Mouse (Mus musculus) ES-Bruce4 (cell line): ENCODE data around the gene Nrxn3. TPM values are rescaled to one million over a fixed set of nuclear protein-coding genes. Genes with fewer than 3 reads are reported as not detected.

Experiments
- H3K27ac ChIP-seq: 2 replicates; pipeline ENCODE4 v1.5.1; 2012; ENCODE audit warnings: low read length, inconsistent platforms; ENCODE audit not compliant: insufficient read depth
- H3K27me3 ChIP-seq: 2 replicates; pipeline ENCODE4 v1.6.1; 2012; ENCODE audit warnings: mild to moderate bottlenecking, low read length, inconsistent platforms; ENCODE audit not compliant: control insufficient read depth, poor library complexity, insufficient read depth, severe bottlenecking
- H3K36me3 ChIP-seq: 2 replicates; pipeline ENCODE4 v1.6.1; 2012; ENCODE audit warnings: inconsistent platforms, mild to moderate bottlenecking, low read length, moderate library complexity; ENCODE audit not compliant: control insufficient read depth, poor library complexity, insufficient read depth, severe bottlenecking
- H3K4me1 ChIP-seq: one replicate; pipeline ENCODE4 v1.8.1; 2011; ENCODE audit warnings: low read length; ENCODE audit not compliant: control insufficient read depth, insufficient read depth
- H3K4me3 ChIP-seq: 2 replicates; pipeline ENCODE4 v1.5.1; 2011; ENCODE audit warnings: low read depth, mild to moderate bottlenecking, low read length
- H3K9ac ChIP-seq: 2 replicates; pipeline ENCODE4 v1.6.1; 2012; ENCODE audit warnings: low read depth, mild to moderate bottlenecking, inconsistent platforms; ENCODE audit not compliant: poor library complexity, severe bottlenecking
- H3K9me3 ChIP-seq: replicated peaks from 2 replicates; pipeline ENCODE4 v1.6.1; 2012; ENCODE audit warnings: mild to moderate bottlenecking, low read length, inconsistent platforms; ENCODE audit not compliant: control insufficient read depth, poor library complexity, insufficient read depth, severe bottlenecking
- CTCF ChIP-seq: IDR thresholded peaks from one replicate; pipeline ENCODE4 v1.8.1; 2011; ENCODE audit warnings: low read depth, low read length
- EP300 ChIP-seq: IDR thresholded peaks from 2 replicates; pipeline ENCODE4 v1.6.1; 2011; ENCODE audit warnings: low read depth, low read length; ENCODE audit not compliant: insufficient read depth
- POLR2A ChIP-seq: IDR thresholded peaks from one replicate; pipeline ENCODE4 v1.8.1; 2011; ENCODE audit warnings: low read length; ENCODE audit not compliant: insufficient read depth
- polyA plus RNA-seq: library from polyadenylated mRNA; stranded (reverse); fragments of >200 nt; gene quantifications from 2 replicates; pipeline ENCODE4 v1.2.4, GENCODE M21; 2011; ENCODE audit warnings: low read depth; ENCODE audit not compliant: missing spikeins, insufficient read depth, insufficient read length

Gene Nrxn3
- polyA plus RNA-seq, 1 experiment, result not detected

GRCm38 (mm10) chr12:89668856-89669255, 946.2 kb downstream of the Nrxn3 start:
- Histone ChIP-seq H3K27ac (no peak overlapping the region), H3K36me3 (no peaks in the 10 kb centered on the region), H3K27me3 (no peaks in the 10 kb centered on the region), H3K4me1 (no peaks in the 10 kb centered on the region), H3K9ac (no peak overlapping the region), H3K9me3 (no peaks in the 10 kb centered on the region), H3K4me3 (no peak overlapping the region)
- TF ChIP-seq EP300, result no peak
- no peak for TF ChIP-seq CTCF
- TF ChIP-seq POLR2A, result no peak

DNA sequence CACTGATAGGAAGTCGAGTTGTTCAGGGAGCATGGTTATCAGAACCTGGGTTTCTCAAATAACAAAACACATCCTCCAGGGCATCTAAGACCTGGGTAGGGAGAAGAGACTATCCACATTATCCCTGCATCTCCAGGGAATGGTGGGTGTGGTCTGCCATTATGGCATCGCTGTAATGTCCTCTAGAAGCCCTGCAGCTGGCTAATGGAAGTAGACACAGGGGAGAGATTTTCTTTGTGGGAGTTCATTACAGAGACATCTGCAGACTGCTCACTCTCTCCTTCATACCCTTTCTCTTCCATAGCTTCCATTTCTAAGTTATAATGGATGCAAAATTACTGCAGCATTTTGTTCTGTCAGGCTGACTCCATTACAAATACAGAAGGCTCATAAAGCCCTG, 950.1 kb downstream of the Nrxn3 start:
- Histone ChIP-seq H3K27ac (no peak overlapping the region), H3K9ac (no peak overlapping the region), H3K4me1 (no peaks in the 10 kb centered on the region), H3K27me3 (no peaks in the 10 kb centered on the region), H3K4me3 (no peak overlapping the region), H3K9me3 (no peaks in the 10 kb centered on the region), H3K36me3 (no peaks in the 10 kb centered on the region)
- TF ChIP-seq EP300 (no peak), CTCF (no peak), POLR2A (no peak)

DNA sequence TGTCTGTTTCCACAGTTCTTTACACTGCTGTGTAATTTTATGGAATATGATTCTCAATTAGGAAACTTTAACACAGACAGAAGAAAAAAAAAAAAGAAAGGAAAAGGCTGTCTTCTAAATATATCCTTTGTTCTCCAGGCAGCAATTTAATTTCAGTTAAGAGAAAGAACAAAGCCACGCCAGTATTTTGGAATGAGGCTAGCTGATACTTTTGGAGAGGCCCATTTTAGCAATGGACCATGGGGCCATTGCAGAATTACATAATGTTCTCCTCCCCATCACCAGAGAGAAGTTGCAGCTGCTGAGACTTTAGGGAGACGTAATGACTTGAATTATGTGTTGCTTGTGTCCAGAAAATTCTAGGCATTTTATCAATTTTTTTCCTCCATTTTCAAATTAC, 963.0 kb downstream of the Nrxn3 start:
- H3K4me1 ChIP-seq, result no peaks in the 10 kb centered on the region
- H3K9me3 ChIP-seq, result no peaks in the 10 kb centered on the region
- H3K36me3 ChIP-seq, result no peaks in the 10 kb centered on the region
- no peak overlapping the region for H3K27ac ChIP-seq
- H3K4me3 ChIP-seq, result no peak overlapping the region
- H3K9ac ChIP-seq, result no peak overlapping the region
- TF ChIP-seq EP300 (no peak), CTCF (no peak)
- no peaks in the 10 kb centered on the region for H3K27me3 ChIP-seq

GRCm38 (mm10) chr12:89689086-89689485, 966.4 kb downstream of the Nrxn3 start:
- H3K27me3 ChIP-seq, result no peaks in the 10 kb centered on the region
- H3K4me3 ChIP-seq, result no peak overlapping the region
- no peak overlapping the region for H3K27ac ChIP-seq
- H3K9ac ChIP-seq, result no peak overlapping the region
- no peaks in the 10 kb centered on the region for H3K36me3 ChIP-seq
- H3K9me3 ChIP-seq, result no peaks in the 10 kb centered on the region
- no peaks in the 10 kb centered on the region for H3K4me1 ChIP-seq
- no peak for TF ChIP-seq CTCF
- TF ChIP-seq EP300, result no peak
- no peak for TF ChIP-seq POLR2A

DNA sequence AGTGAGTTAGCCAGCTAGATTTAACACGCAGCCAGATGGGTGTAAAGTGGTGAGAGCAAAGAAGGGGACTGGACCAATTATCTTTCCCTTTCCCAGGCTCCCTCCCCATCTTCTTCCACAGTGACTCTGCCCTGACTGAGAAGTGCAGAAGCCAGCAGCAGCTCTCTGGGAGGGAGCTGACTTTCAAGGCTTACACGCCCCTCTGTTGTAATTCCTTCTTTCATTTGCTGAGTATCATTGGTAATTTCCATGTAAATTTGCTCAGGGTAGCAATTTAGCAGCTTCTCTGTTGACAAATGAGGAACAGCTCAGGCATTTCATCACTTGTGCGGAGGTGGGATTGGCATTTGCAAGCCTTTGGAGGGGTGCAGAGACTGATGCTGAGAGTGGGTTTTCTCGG, 976.8 kb downstream of the Nrxn3 start:
- H3K4me3 ChIP-seq, result no peak overlapping the region

GRCm38 (mm10) chr12:89700937-89701458, 978.3 kb downstream of the Nrxn3 start:
- Histone ChIP-seq H3K4me3 (no peak overlapping the region), H3K36me3 (no peaks in the 10 kb centered on the region), H3K9me3 (no peaks in the 10 kb centered on the region), H3K4me1 (no peaks in the 10 kb centered on the region), H3K27me3 (no peaks in the 10 kb centered on the region), H3K9ac (no peak overlapping the region), H3K27ac (no peak overlapping the region)
- no peak for TF ChIP-seq CTCF
- no peak for TF ChIP-seq EP300
- no peak for TF ChIP-seq POLR2A

More for the DNA sequence above, 976.8 kb downstream of the Nrxn3 start:
- Histone ChIP-seq H3K4me1 (no peaks in the 10 kb centered on the region), H3K36me3 (no peaks in the 10 kb centered on the region), H3K9ac (no peak overlapping the region), H3K27me3 (no peaks in the 10 kb centered on the region), H3K27ac (no peak overlapping the region), H3K9me3 (no peaks in the 10 kb centered on the region)
- TF ChIP-seq POLR2A (no peak), EP300 (no peak), CTCF (no peak)
